Mouse (Mus musculus): ENCODE data around the gene Rbm8a.

Gene Rbm8a

DNA sequence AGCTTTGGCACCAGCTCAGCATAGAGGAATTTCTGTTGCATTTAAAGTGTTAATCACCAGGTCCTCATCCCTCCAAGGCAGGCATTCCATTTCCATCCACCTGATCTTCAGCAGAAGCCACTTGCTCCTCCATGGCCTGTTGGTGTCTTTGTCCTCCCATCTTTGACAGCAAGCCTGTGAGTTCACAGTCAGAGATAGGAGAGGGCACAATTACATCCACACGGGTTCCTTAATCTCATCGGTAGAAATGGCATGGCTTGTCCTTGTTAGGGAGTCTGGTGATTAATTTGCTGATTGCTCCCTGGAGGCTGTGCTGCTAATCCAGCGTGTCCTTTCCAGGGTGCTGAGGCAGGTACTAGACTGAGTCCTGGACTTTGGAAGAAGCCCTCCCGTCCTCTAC is 43.8 kb downstream of the Rbm8a start:
- DNase-seq, result no peak

GRCm38 (mm10) chr3:96674442-96674841 is 44.7 kb downstream of the Rbm8a start:
- no peak for DNase-seq

DNA sequence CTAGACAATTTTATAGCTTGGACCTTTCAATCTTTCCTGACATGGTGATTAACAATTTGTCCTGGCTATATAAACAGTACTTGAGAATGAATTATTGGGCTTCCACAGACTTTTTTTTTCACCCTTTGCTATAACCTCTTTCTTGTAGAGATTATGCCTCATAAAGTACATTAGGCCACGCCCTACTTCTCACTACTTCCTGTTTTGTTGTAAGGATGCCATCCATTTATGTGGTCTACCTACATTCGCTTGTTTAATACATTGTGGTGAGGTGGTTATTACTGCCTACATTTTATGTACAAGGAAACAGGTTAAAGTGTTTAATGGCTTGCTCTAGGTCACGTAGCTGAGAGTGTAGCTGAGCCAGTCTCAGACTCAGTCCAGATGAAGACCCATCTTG is 45.4 kb downstream of the Rbm8a start:
- DNase-seq, result no peak

- DNase-seq, result no peak
Measured at GRCm38 (mm10) chr3:96675690-96676089, 46.0 kb downstream of the Rbm8a start.

GRCm38 (mm10) chr3:96678456-96678855 is 48.7 kb downstream of the Rbm8a start:
- no peak for DNase-seq

GRCm38 (mm10) chr3:96679159-96679674 is 49.5 kb downstream of the Rbm8a start:
- DNase-seq, result no peak

GRCm38 (mm10) chr3:96680269-96680956 is 50.7 kb downstream of the Rbm8a start:
- DNase-seq, result no peak

Data from right cerebral cortex, postnatal 14 days (tissue).